Mouse (Mus musculus) heart, postnatal 36 days (tissue): ENCODE measurements around the gene Myh7b. TPM values are rescaled to one million over a fixed set of nuclear protein-coding genes. Genes with fewer than 3 reads are reported as not detected.

Experiments used
- DNase-seq, 2 experiments: peaks; one replicate each; pipeline ENCODE4 v3.0.0; 2021 to 2022
- intact Hi-C: fragments of 180-260 bp; cut with DNase I; formaldehyde crosslinking; loops from one replicate; pipeline ENCODE4 v1.15.1; 2025
- microRNA-seq, 2 experiments: library from miRNA; unstranded; fragments of <30 nt; microRNA quantifications; one replicate each; pipeline ENCODE4 v1.2.0; 2021; ENCODE audit warnings: borderline number of aligned reads in 2 of 2
- total RNA-seq, 2 experiments: library from RNA; stranded (reverse); gene quantifications; 2 replicates each; pipeline ENCODE4 v1.2.3; 2021

The Myh7b gene
- total RNA-seq, 2 experiments from 2014 or later, result 25.3 to 30.2 TPM

DNA sequence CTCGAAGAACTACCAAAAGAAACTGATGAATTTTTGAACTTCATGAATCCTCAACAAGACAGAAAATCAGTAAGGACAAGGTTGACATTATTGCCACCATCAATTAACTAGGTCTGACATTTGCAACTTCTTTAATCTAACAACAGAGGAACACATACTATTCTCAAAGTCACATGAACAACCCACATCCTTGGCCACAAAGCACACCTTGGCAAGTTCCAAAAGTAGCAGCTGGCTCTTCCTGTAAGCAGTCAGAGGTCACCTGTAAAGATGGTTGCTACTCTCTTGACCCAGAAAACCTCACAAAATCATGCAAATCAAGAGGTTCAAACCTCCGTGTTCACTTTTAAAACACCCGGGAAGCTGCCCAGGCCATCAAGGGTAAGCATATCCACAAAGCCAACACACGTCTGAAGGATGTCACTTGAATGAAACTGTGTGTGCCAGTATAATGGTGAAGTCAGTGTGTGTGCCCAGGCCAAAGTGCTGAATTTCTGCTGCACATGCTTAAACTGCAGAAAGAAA is 68.6 kb downstream of the Myh7b start:
- intact Hi-C loops, result loop anchor here (10.0 kb wide), 1 partner anchor 265 kb away; the partner anchor contains the start of genes Gdf5 and Gm15557
- DNase-seq, result no peak

DNA sequence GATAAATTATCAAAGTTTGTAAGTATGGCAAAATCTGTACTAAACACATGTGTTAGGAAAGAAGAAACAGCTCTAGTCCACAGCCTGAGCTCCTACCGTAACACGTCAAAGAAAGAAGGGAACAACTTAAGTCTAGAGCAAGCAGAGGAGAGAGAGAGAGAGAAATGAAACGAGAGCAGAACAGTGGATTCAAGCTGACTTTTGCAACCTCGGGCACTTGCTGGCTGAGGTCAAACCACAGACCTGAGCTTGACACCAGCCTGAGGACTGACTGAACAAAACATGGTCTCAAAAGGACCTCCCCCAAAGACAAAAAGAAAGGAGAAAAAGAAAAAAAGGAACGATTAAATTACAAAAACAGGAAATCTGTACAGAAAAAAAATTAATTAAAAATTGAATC is 69.6 kb downstream of the Myh7b start:
- no peak for DNase-seq
- intact Hi-C loops, result no loop called here

DNA sequence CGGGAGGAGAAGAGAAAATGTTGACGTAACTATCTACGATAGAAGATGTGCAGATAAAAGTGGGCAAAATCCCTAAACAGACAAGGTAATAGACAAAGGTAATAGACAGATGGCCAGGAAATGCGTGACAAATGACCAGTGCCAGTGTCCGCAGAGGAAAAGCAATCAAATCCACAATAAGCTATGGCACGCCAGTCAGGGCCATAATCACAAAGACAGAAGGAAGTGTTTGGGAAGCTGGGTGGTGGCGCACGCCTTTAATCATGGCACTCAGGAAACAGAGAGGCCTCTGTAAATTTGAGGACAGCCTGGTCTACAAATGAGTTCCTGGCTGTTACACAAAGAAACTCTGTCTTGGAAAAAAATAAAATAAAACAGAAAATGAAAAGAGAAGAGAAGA is 70.2 kb downstream of the Myh7b start:
- intact Hi-C loops, result no loop called here

DNA sequence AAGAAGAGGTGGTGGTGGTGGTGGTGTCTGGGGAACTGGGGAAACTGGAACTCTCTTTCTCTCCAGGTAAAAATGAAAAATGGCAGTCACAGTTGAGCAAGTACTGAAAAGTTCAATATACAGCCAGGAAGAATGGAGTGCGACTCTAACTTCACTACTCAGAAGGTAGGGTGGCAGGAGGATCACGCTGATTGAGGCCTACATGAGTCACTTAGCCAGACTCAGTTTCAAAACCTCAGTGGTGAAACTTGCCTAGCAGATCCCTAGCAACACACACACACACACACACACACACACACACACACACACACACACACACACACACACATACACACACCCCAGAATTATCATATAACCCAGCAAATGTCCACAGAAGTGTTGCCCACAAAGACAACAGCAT is 70.9 kb downstream of the Myh7b start:
- intact Hi-C loops, result no loop called here
- DNase-seq, result no peak

More for the DNA sequence above, 70.2 kb downstream of the Myh7b start:
- DNase-seq, result no peak

DNA sequence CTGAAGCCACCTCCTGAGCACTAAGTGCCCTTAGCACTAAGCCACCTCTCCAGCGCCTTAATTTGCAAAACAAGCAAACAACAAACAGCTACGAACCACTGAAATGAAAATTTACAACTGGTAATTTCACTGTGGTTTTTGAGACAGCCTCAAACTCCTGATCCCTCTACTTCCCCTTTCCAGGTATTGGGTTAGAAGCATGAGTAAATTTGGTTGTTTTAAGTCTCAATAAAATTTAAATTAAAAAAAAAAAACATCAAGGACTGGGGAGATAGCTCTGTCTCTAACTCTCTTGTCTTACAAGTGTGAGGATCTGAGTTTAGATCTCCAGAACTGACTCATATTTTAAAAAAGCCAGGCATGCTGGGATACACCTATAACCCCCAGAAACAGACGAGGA is 72.1 kb downstream of the Myh7b start:
- DNase-seq, result no peak
- intact Hi-C loops, result no loop called here

DNA sequence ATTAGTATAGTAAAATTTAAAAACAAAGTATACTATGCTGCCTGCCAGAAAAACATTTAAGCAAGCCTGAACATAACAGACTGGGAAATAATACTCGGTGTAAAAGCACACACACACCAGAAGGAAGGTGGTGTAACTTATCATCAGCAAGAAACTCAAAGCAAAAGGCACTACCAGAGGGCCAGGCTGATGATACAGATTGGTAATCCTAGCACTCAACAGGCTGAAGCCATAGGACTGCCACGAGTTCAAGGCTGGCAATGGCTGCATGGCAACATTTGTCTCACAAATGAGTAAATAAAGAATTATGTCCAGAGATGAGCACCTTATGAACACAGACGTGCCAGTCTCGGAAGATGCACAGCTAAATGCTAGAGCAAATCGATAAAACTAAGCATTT is 72.8 kb downstream of the Myh7b start:
- intact Hi-C loops, result no loop called here
- DNase-seq, result no peak

Small RNAs within 50 kb of the gene (microRNA-seq; reads per million reads assigned to microRNA genes)
- gene Mir499, result 1,797 to 3,319 reads per million in 2 experiments

Other genes starting within 250 kb of the Myh7b start
- gene Trp53inp2, start 230.2 kb upstream of the Myh7b start, total RNA-seq, result 100 to 1,000 TPM; 468 to 507 TPM
- gene Ncoa6, start 137.3 kb upstream of the Myh7b start, total RNA-seq, result 10 to 100 TPM; 25.1 to 26.5 TPM
- gene Acss2, start 93.3 kb upstream of the Myh7b start, total RNA-seq, result 10 to 100 TPM; 36.3 to 41.6 TPM
- gene Ggt7, start 93.0 kb upstream of the Myh7b start, total RNA-seq, result 1 to 10 TPM in 1 of 2 experiments, under 1 TPM in 1; 0.49 to 1.6 TPM
- gene Gss, start 18.4 kb upstream of the Myh7b start, total RNA-seq, result 10 to 100 TPM; 14.8 to 16.9 TPM
- gene Trpc4ap, start 81.2 kb downstream of the Myh7b start, total RNA-seq, result 10 to 100 TPM; 92.1 to 92.3 TPM
- 1 to 10 TPM; 6.9 to 7.0 TPM for gene Edem2, start 118.3 kb downstream of the Myh7b start, total RNA-seq
- not detected for gene Gm17581, start 124.7 kb downstream of the Myh7b start, total RNA-seq
- 1 to 10 TPM; 3.1 to 3.3 TPM for gene Procr, start 139.9 kb downstream of the Myh7b start, total RNA-seq
- gene Mmp24, start 164.1 kb downstream of the Myh7b start, total RNA-seq, result not detected
- gene BC029722, start 208.2 kb downstream of the Myh7b start, total RNA-seq, result 10 to 100 TPM; 26.2 to 27.7 TPM
- gene Eif6, start 215.7 kb downstream of the Myh7b start, total RNA-seq, result 10 to 100 TPM; 50.7 to 53.6 TPM
- gene Fam83c, start 223.6 kb downstream of the Myh7b start, total RNA-seq, result not detected